Mouse (Mus musculus): ENCODE data around the gene Tnfsf10. TPM values are rescaled to one million over a fixed set of nuclear protein-coding genes. Genes with fewer than 3 reads are reported as not detected.

The Tnfsf10 gene
- total RNA-seq (2014; rRNA removed; ENCODE audit: low replicate concordance) = 0.23 and 6.4 TPM in 2 replicates
- polyA plus RNA-seq (2015; fragmentation: Nextera tagmentation; extraction: Ambion mirVana) = 0.64 and 0.66 TPM in 2 replicates

GRCm38 (mm10) chr3:27316559-27317287 lies at the start of gene Tnfsf10:
Gene Tnfsf10, plus strand, starts transcription at chr3:27317028.
- 51% methylated on average over 9 of the region's 9 CpGs for WGBS
- peak within 1 kb of the TSS; percentile 6; the same call in 1 of the 2 replicates for H3K9ac ChIP-seq (replicated peaks; ENCODE audit: low read depth, low read length)
- DNase-seq (ENCODE audit: low spot score) (peak; percentile 18), ATAC-seq (ENCODE audit: insufficient read depth, low read depth) (no peak)
- peak within 1 kb of the TSS; percentile 28 for H3K27ac ChIP-seq (ENCODE audit: low read depth)
- H3K36me3 ChIP-seq (replicated peaks; ENCODE audit: control insufficient read depth, insufficient read depth, low read length) = no peaks in the 10 kb centered on the region
- H3K4me2 ChIP-seq (ENCODE audit: low read depth, low read length) = peak within 1 kb of the TSS; percentile 58
- H3K27me3 ChIP-seq (ENCODE audit: control insufficient read depth, insufficient read depth, low read length) = no peaks in the 10 kb centered on the region
- H3K4me1 ChIP-seq (ENCODE audit: control insufficient read depth, insufficient read depth) = no peaks in the 10 kb centered on the region
- H3K4me3 ChIP-seq (ENCODE audit: low read depth, low read length) = peak within 1 kb of the TSS; percentile 39
- H3K9me3 ChIP-seq (replicated peaks; ENCODE audit: control insufficient read depth, low read length) = no peaks in the 10 kb centered on the region
- TF ChIP-seq EP300 (IDR thresholded peaks at IDR 0.05; ENCODE audit: low read depth) (no peak), CTCF (IDR thresholded peaks at IDR 0.05; ENCODE audit: low read depth) (no peak)

- Histone ChIP-seq H3K27ac (ENCODE audit: low read depth) (no peak overlapping the region), H3K4me2 (ENCODE audit: low read depth, low read length) (no peak overlapping the region), H3K4me3 (ENCODE audit: low read depth, low read length) (no peak overlapping the region), H3K9ac (replicated peaks; ENCODE audit: low read depth, low read length) (no peak overlapping the region), H3K36me3 (replicated peaks; ENCODE audit: control insufficient read depth, insufficient read depth, low read length) (no peaks in the 10 kb centered on the region), H3K27me3 (ENCODE audit: control insufficient read depth, insufficient read depth, low read length) (no peaks in the 10 kb centered on the region), H3K4me1 (ENCODE audit: control insufficient read depth, insufficient read depth) (no peaks in the 10 kb centered on the region), H3K9me3 (replicated peaks; ENCODE audit: control insufficient read depth, low read length) (no peaks in the 10 kb centered on the region)
- ATAC-seq (ENCODE audit: insufficient read depth, low read depth) (no peak), DNase-seq (ENCODE audit: low spot score) (no peak)
- 58% methylated on average over 5 of the region's 5 CpGs for WGBS
- TF ChIP-seq CTCF (IDR thresholded peaks at IDR 0.05; ENCODE audit: low read depth) = no peak
- no peak for TF ChIP-seq EP300 (IDR thresholded peaks at IDR 0.05; ENCODE audit: low read depth)
These were observed 49.5 kb upstream of the Tnfsf10 start for GRCm38 (mm10) chr3:27267327-27267726.

GRCm38 (mm10) chr3:27267887-27268286 lies 48.9 kb upstream of the Tnfsf10 start:
- H3K27me3 ChIP-seq (ENCODE audit: control insufficient read depth, insufficient read depth, low read length) = no peaks in the 10 kb centered on the region
- H3K4me2 ChIP-seq (ENCODE audit: low read depth, low read length) = no peak overlapping the region
- 62% methylated on average over 4 of the region's 4 CpGs for WGBS
- H3K36me3 ChIP-seq (replicated peaks; ENCODE audit: control insufficient read depth, insufficient read depth, low read length) = no peaks in the 10 kb centered on the region
- H3K4me3 ChIP-seq (ENCODE audit: low read depth, low read length) = no peak overlapping the region
- H3K27ac ChIP-seq (ENCODE audit: low read depth) = no peak overlapping the region
- H3K9ac ChIP-seq (replicated peaks; ENCODE audit: low read depth, low read length) = no peak overlapping the region
- no peak for ATAC-seq (ENCODE audit: insufficient read depth, low read depth)
- TF ChIP-seq CTCF (IDR thresholded peaks at IDR 0.05; ENCODE audit: low read depth) (no peak), EP300 (IDR thresholded peaks at IDR 0.05; ENCODE audit: low read depth) (no peak)
- no peaks in the 10 kb centered on the region for H3K4me1 ChIP-seq (ENCODE audit: control insufficient read depth, insufficient read depth)
- H3K9me3 ChIP-seq (replicated peaks; ENCODE audit: control insufficient read depth, low read length) = no peaks in the 10 kb centered on the region
- DNase-seq (ENCODE audit: low spot score) = no peak

DNA sequence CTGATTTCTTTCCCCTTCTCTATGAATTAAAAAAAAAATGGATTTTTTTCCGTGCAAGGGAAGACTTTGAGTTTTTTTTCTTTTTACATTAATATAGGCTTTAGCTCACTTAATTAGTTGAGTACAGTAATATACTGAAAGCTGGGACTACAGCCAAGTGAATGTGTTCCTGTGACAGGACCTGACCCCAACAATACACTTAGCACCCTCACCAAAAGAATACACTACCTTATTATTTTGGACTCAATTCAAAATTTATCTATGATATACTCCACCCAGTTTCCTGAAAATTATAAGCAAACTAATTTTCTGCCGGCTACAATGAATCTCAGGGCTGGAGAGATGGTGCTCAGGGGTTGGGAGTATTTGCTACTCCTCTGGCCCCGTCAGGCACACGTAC lies 47.7 kb upstream of the Tnfsf10 start:
- ATAC-seq (ENCODE audit: insufficient read depth, low read depth) = no peak
- 52% methylated on average over 4 of the region's 4 CpGs for whole genome bisulfite sequencing

GRCm38 (mm10) chr3:27270160-27270962 lies 46.5 kb upstream of the Tnfsf10 start:
- TF ChIP-seq EP300 (IDR thresholded peaks at IDR 0.05; ENCODE audit: low read depth) (peak; percentile 49; the same call in 1 of the 2 replicates), CTCF (IDR thresholded peaks at IDR 0.05; ENCODE audit: low read depth) (peak; percentile 39)
- peak overlapping the region; percentile 70 for H3K27ac ChIP-seq (ENCODE audit: low read depth)
- no peaks in the 10 kb centered on the region for H3K4me1 ChIP-seq (ENCODE audit: control insufficient read depth, insufficient read depth)
- no peaks in the 10 kb centered on the region for H3K9me3 ChIP-seq (replicated peaks; ENCODE audit: control insufficient read depth, low read length)
- DNase-seq (ENCODE audit: low spot score) (peak; percentile 76), ATAC-seq (ENCODE audit: insufficient read depth, low read depth) (peak; percentile 76)
- H3K4me2 ChIP-seq (ENCODE audit: low read depth, low read length) = no peak overlapping the region
- H3K36me3 ChIP-seq (replicated peaks; ENCODE audit: control insufficient read depth, insufficient read depth, low read length) = no peaks in the 10 kb centered on the region
- no peaks in the 10 kb centered on the region for H3K27me3 ChIP-seq (ENCODE audit: control insufficient read depth, insufficient read depth, low read length)
- no peak overlapping the region for H3K9ac ChIP-seq (replicated peaks; ENCODE audit: low read depth, low read length)
- no peak overlapping the region for H3K4me3 ChIP-seq (ENCODE audit: low read depth, low read length)
- 36% methylated on average over 11 of the region's 11 CpGs for WGBS

More for the DNA sequence above, 47.7 kb upstream of the Tnfsf10 start:
- H3K4me1 ChIP-seq (ENCODE audit: control insufficient read depth, insufficient read depth) = no peaks in the 10 kb centered on the region
- no peak overlapping the region for H3K4me3 ChIP-seq (ENCODE audit: low read depth, low read length)
- no peak overlapping the region for H3K4me2 ChIP-seq (ENCODE audit: low read depth, low read length)
- H3K27ac ChIP-seq (ENCODE audit: low read depth) = no peak overlapping the region; the same call in 1 of the 2 replicates
- no peaks in the 10 kb centered on the region for H3K36me3 ChIP-seq (replicated peaks; ENCODE audit: control insufficient read depth, insufficient read depth, low read length)
- no peak overlapping the region for H3K9ac ChIP-seq (replicated peaks; ENCODE audit: low read depth, low read length)
- TF ChIP-seq CTCF (IDR thresholded peaks at IDR 0.05; ENCODE audit: low read depth) = no peak
- no peak for TF ChIP-seq EP300 (IDR thresholded peaks at IDR 0.05; ENCODE audit: low read depth)
- no peak for DNase-seq (ENCODE audit: low spot score)
- H3K9me3 ChIP-seq (replicated peaks; ENCODE audit: control insufficient read depth, low read length) = no peaks in the 10 kb centered on the region
- no peaks in the 10 kb centered on the region for H3K27me3 ChIP-seq (ENCODE audit: control insufficient read depth, insufficient read depth, low read length)
